Mouse (Mus musculus): ENCODE data around the gene Ilvbl. TPM values are rescaled to one million over a fixed set of nuclear protein-coding genes. Genes with fewer than 3 reads are reported as not detected.
"Not testable (repeated sequence)": the region's sequence is repeated elsewhere in the genome, so short reads cannot be mapped to it uniquely, and the experiment has no call there.

The Ilvbl gene
- polyA plus RNA-seq, 1 experiment from 2014 or later = 58.9 TPM

GRCm38 (mm10) chr10:78594566-78594965 lies 20.4 kb downstream of the Ilvbl start:
- no peaks in the 10 kb centered on the region for H3K36me3 ChIP-seq (ENCODE audit: control insufficient read depth, insufficient read depth, low read length)
- no peak overlapping the region for H3K4me2 ChIP-seq (ENCODE audit: low read depth, low read length)
- no peak overlapping the region for H3K27ac ChIP-seq (ENCODE audit: low read length)
- no peaks in the 10 kb centered on the region for H3K9me3 ChIP-seq (replicated peaks; ENCODE audit: control insufficient read depth, low read length)
- no peak overlapping the region for H3K4me3 ChIP-seq (replicated peaks; ENCODE audit: low read length)
- no peaks in the 10 kb centered on the region; the same call in 1 of the 2 replicates for H3K27me3 ChIP-seq (ENCODE audit: control insufficient read depth, insufficient read depth, low read length)
- peaks cover 8% of the 10 kb centered on the region for H3K4me1 ChIP-seq (ENCODE audit: control insufficient read depth, insufficient read depth, low read length)
- no peak overlapping the region for H3K9ac ChIP-seq (ENCODE audit: low read length)
- no peak for ATAC-seq (ENCODE audit: insufficient read depth, low FRiP score)

GRCm38 (mm10) chr10:78599865-78600264 lies 25.7 kb downstream of the Ilvbl start:
- no peak for ATAC-seq (ENCODE audit: insufficient read depth, low FRiP score)
- H3K27me3 ChIP-seq (ENCODE audit: control insufficient read depth, insufficient read depth, low read length) = no peaks in the 10 kb centered on the region
- WGBS = 85% methylated on average over 5 of the region's 5 CpGs

GRCm38 (mm10) chr10:78605080-78605479 lies 30.9 kb downstream of the Ilvbl start:
- H3K4me1 ChIP-seq (ENCODE audit: control insufficient read depth, insufficient read depth, low read length) = no peaks in the 10 kb centered on the region
- H3K27me3 ChIP-seq (ENCODE audit: control insufficient read depth, insufficient read depth, low read length) = no peaks in the 10 kb centered on the region
- H3K4me3 ChIP-seq (replicated peaks; ENCODE audit: low read length) = no peak overlapping the region
- no peak overlapping the region for H3K27ac ChIP-seq (ENCODE audit: low read length)
- no peaks in the 10 kb centered on the region for H3K36me3 ChIP-seq (ENCODE audit: control insufficient read depth, insufficient read depth, low read length)
- no peak overlapping the region for H3K9ac ChIP-seq (ENCODE audit: low read length)
- no peak overlapping the region for H3K4me2 ChIP-seq (ENCODE audit: low read depth, low read length)
- H3K9me3 ChIP-seq (replicated peaks; ENCODE audit: control insufficient read depth, low read length) = no peaks in the 10 kb centered on the region
- no peak for ATAC-seq (ENCODE audit: insufficient read depth, low FRiP score)
- WGBS = 43% methylated on average over 3 of the region's 3 CpGs

More at GRCm38 (mm10) chr10:78599865-78600264, 25.7 kb downstream of the Ilvbl start:
- Histone ChIP-seq H3K9ac (ENCODE audit: low read length) (no peak overlapping the region), H3K9me3 (replicated peaks; ENCODE audit: control insufficient read depth, low read length) (no peaks in the 10 kb centered on the region), H3K4me1 (ENCODE audit: control insufficient read depth, insufficient read depth, low read length) (no peaks in the 10 kb centered on the region), H3K4me2 (ENCODE audit: low read depth, low read length) (no peak overlapping the region), H3K4me3 (replicated peaks; ENCODE audit: low read length) (no peak overlapping the region), H3K36me3 (ENCODE audit: control insufficient read depth, insufficient read depth, low read length) (no peaks in the 10 kb centered on the region), H3K27ac (ENCODE audit: low read length) (no peak overlapping the region)

- H3K36me3 ChIP-seq (ENCODE audit: control insufficient read depth, insufficient read depth, low read length) = no peaks in the 10 kb centered on the region
- no peak overlapping the region for H3K27ac ChIP-seq (ENCODE audit: low read length)
- H3K4me3 ChIP-seq (replicated peaks; ENCODE audit: low read length) = no peak overlapping the region
- H3K27me3 ChIP-seq (ENCODE audit: control insufficient read depth, insufficient read depth, low read length) = no peaks in the 10 kb centered on the region
- H3K4me2 ChIP-seq (ENCODE audit: low read depth, low read length) = no peak overlapping the region
- H3K4me1 ChIP-seq (ENCODE audit: control insufficient read depth, insufficient read depth, low read length) = no peaks in the 10 kb centered on the region
- H3K9ac ChIP-seq (ENCODE audit: low read length) = no peak overlapping the region
- no peaks in the 10 kb centered on the region for H3K9me3 ChIP-seq (replicated peaks; ENCODE audit: control insufficient read depth, low read length)
- no peak for ATAC-seq (ENCODE audit: insufficient read depth, low FRiP score)
- WGBS = 72% methylated on average over 3 of the region's 3 CpGs
Measured at GRCm38 (mm10) chr10:78607602-78608001, 33.5 kb downstream of the Ilvbl start.

- no peak for ATAC-seq (ENCODE audit: insufficient read depth, low FRiP score)
- H3K4me2 ChIP-seq (ENCODE audit: low read depth, low read length) = no peak within 1 kb of the TSS
- WGBS = 85% methylated on average over 1 of the region's 1 CpGs
- H3K9me3 ChIP-seq (replicated peaks; ENCODE audit: control insufficient read depth, low read length) = no peaks in the 10 kb centered on the region
- H3K9ac ChIP-seq (ENCODE audit: low read length) = no peak within 1 kb of the TSS
- H3K27ac ChIP-seq (ENCODE audit: low read length) = no peak within 1 kb of the TSS
- H3K4me1 ChIP-seq (ENCODE audit: control insufficient read depth, insufficient read depth, low read length) = no peaks in the 10 kb centered on the region
- no peak within 1 kb of the TSS for H3K4me3 ChIP-seq (replicated peaks; ENCODE audit: low read length)
- no peaks in the 10 kb centered on the region for H3K36me3 ChIP-seq (ENCODE audit: control insufficient read depth, insufficient read depth, low read length)
- H3K27me3 ChIP-seq (ENCODE audit: control insufficient read depth, insufficient read depth, low read length) = no peaks in the 10 kb centered on the region
Measured at GRCm38 (mm10) chr10:78617974-78618373, 43.8 kb downstream of the Ilvbl start, which contains the start of gene Olfr1357. Gene Olfr1357, minus strand, starts transcription at chr10:78618074.

- WGBS = 75% methylated on average over 3 of the region's 3 CpGs
- H3K27ac ChIP-seq (ENCODE audit: low read length); H3K9me3 ChIP-seq (replicated peaks; ENCODE audit: control insufficient read depth, low read length); H3K9ac ChIP-seq (ENCODE audit: low read length); H3K4me3 ChIP-seq (replicated peaks; ENCODE audit: low read length); H3K36me3 ChIP-seq (ENCODE audit: control insufficient read depth, insufficient read depth, low read length); ATAC-seq (ENCODE audit: insufficient read depth, low FRiP score); H3K4me1 ChIP-seq (ENCODE audit: control insufficient read depth, insufficient read depth, low read length); H3K27me3 ChIP-seq (ENCODE audit: control insufficient read depth, insufficient read depth, low read length); H3K4me2 ChIP-seq (ENCODE audit: low read depth, low read length): not testable (repeated sequence)
Measured at GRCm38 (mm10) chr10:78623143-78623542, 49.0 kb downstream of the Ilvbl start.

- H3K9me3 ChIP-seq (replicated peaks; ENCODE audit: control insufficient read depth, low read length) = no peaks in the 10 kb centered on the region
- no peaks in the 10 kb centered on the region for H3K27me3 ChIP-seq (ENCODE audit: control insufficient read depth, insufficient read depth, low read length)
- 72% methylated on average over 4 of the region's 4 CpGs for WGBS
- H3K4me2 ChIP-seq (ENCODE audit: low read depth, low read length) = no peak overlapping the region
- no peaks in the 10 kb centered on the region for H3K4me1 ChIP-seq (ENCODE audit: control insufficient read depth, insufficient read depth, low read length)
- H3K4me3 ChIP-seq (replicated peaks; ENCODE audit: low read length) = no peak overlapping the region
- no peak for ATAC-seq (ENCODE audit: insufficient read depth, low FRiP score)
- H3K27ac ChIP-seq (ENCODE audit: low read length) = no peak overlapping the region
- no peak overlapping the region for H3K9ac ChIP-seq (ENCODE audit: low read length)
- no peaks in the 10 kb centered on the region for H3K36me3 ChIP-seq (ENCODE audit: control insufficient read depth, insufficient read depth, low read length)
Measured at GRCm38 (mm10) chr10:78630194-78630593, 56.0 kb downstream of the Ilvbl start.

GRCm38 (mm10) chr10:78632311-78632710 lies 58.2 kb downstream of the Ilvbl start:
- 7% methylated on average over 6 of the region's 6 CpGs for WGBS
- no peaks in the 10 kb centered on the region for H3K27me3 ChIP-seq (ENCODE audit: control insufficient read depth, insufficient read depth, low read length)
- ATAC-seq (ENCODE audit: insufficient read depth, low FRiP score) = no peak

More at GRCm38 (mm10) chr10:78632311-78632710, 58.2 kb downstream of the Ilvbl start:
- H3K4me1 ChIP-seq (ENCODE audit: control insufficient read depth, insufficient read depth, low read length) = no peaks in the 10 kb centered on the region
- H3K36me3 ChIP-seq (ENCODE audit: control insufficient read depth, insufficient read depth, low read length) = no peaks in the 10 kb centered on the region
- no peak overlapping the region for H3K9ac ChIP-seq (ENCODE audit: low read length)
- H3K4me2 ChIP-seq (ENCODE audit: low read depth, low read length) = no peak overlapping the region
- no peaks in the 10 kb centered on the region for H3K9me3 ChIP-seq (replicated peaks; ENCODE audit: control insufficient read depth, low read length)
- no peak overlapping the region for H3K27ac ChIP-seq (ENCODE audit: low read length)
- no peak overlapping the region for H3K4me3 ChIP-seq (replicated peaks; ENCODE audit: low read length)
